Comparison of ENCODE assay signal across 9 mouse cellular contexts in the genomic region with DNA sequence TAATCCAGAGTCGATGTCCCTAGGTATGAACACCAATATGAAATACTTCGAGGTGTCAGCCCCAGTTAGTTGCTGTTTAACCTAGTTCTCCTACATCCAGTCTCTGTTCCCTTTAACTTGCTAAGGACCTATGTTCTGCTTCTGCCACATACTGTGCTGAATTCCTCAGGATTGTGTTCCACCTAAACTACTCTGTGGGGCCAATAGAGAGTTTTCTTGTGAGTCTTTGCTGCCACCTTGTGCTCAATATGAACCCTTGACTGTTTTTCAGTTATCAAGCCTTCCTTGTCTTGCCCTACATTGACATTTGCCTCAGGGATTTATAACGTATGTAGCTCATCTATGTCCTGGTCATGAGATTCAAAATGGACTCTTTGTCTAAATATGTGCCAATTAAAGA. TPM values are rescaled to one million over a fixed set of nuclear protein-coding genes. Genes with fewer than 3 reads are reported as not detected.
A peak's percentile ranks its signal among the peaks of the same experiment; 100 is the strongest.
DNase-seq lines count a peak whose midpoint lies in the region; ATAC-seq and TF ChIP-seq lines count a peak whose summit lies in the region.
"Had no signal": no experiment of that assay in that cellular context is flagged by ENCODE, and none has a peak within 500 bp of the region (broad histone marks: within the 10 kb centered on the region; RNA-seq: fewer than 3 reads in every experiment).

No protein-coding gene starts in this region.

- intact Hi-C loops in heart, adult 2 months (cut with DNase I): loop anchor here (2.0 kb wide), 1 partner anchor 216 kb away; no protein-coding TSS in a partner anchor

- no peak for DNase-seq in heart, adult 2 months
- no peak for DNase-seq in midbrain, embryonic 11.5 days (ENCODE audit: low spot score, missing footprints)
- no peak for DNase-seq in gastrocnemius, postnatal 10 days
- DNase-seq in cerebellum, adult 11 months: no peak
- DNase-seq: liver, embryonic 13.5 days had no signal

- H3K4me3 ChIP-seq in heart, adult 2 months: no peak overlapping the region
- H3K4me3 ChIP-seq in heart, embryonic 11.5 days (ENCODE audit: low read depth, low read length): no peak overlapping the region
- no peak overlapping the region for H3K4me3 ChIP-seq in midbrain, embryonic 16.5 days (ENCODE audit: low read depth, low read length)
- no peak overlapping the region for H3K4me3 ChIP-seq in midbrain, embryonic 11.5 days (ENCODE audit: low read depth, low read length)
- no peak overlapping the region for H3K4me3 ChIP-seq in forebrain, embryonic 15.5 days
- H3K4me3 ChIP-seq in stomach, embryonic 16.5 days (replicated peaks; ENCODE audit: low read length): no peak overlapping the region
- H3K4me3 ChIP-seq: liver, embryonic 13.5 days had no signal

- no peak for ATAC-seq in heart, embryonic 11.5 days (replicated peaks; ENCODE audit: insufficient number of reproducible peaks, low FRiP score, low TSS enrichment)
- peak; percentile 51; the same call in 1 of the 2 replicates for ATAC-seq in midbrain, embryonic 16.5 days
- no peak for ATAC-seq in midbrain, embryonic 11.5 days (ENCODE audit: low FRiP score)
- peak; percentile 67 for ATAC-seq in forebrain, embryonic 15.5 days (replicated peaks)
- ATAC-seq in stomach, embryonic 16.5 days (ENCODE audit: insufficient read depth, low FRiP score): peak; percentile 47; the same call in 1 of the 2 replicates

- TF ChIP-seq EP300 in heart, adult 2 months (IDR thresholded peaks at IDR 0.05; ENCODE audit: insufficient read depth, low read depth, low read length): no peak

- H3K4me1 ChIP-seq in heart, adult 2 months (ENCODE audit: control insufficient read depth, insufficient read depth, low read length): no peaks in the 10 kb centered on the region
- no peaks in the 10 kb centered on the region for H3K4me1 ChIP-seq in heart, embryonic 11.5 days (ENCODE audit: control insufficient read depth, insufficient read depth, low read length)
- no peaks in the 10 kb centered on the region for H3K4me1 ChIP-seq in midbrain, embryonic 16.5 days (ENCODE audit: control insufficient read depth, insufficient read depth, low read length)
- no peaks in the 10 kb centered on the region for H3K4me1 ChIP-seq in midbrain, embryonic 11.5 days (ENCODE audit: control insufficient read depth, insufficient read depth, low read length)
- H3K4me1 ChIP-seq in forebrain, embryonic 15.5 days: no peaks in the 10 kb centered on the region
- no peaks in the 10 kb centered on the region for H3K4me1 ChIP-seq in stomach, embryonic 16.5 days (ENCODE audit: control insufficient read depth, insufficient read depth, low read length)
- H3K4me1 ChIP-seq: liver, embryonic 13.5 days had no signal

- H3K4me2 ChIP-seq in heart, embryonic 11.5 days: no peak overlapping the region
- no peak overlapping the region for H3K4me2 ChIP-seq in midbrain, embryonic 16.5 days (ENCODE audit: low read length)
- H3K4me2 ChIP-seq in midbrain, embryonic 11.5 days: no peak overlapping the region
- no peak overlapping the region for H3K4me2 ChIP-seq in forebrain, embryonic 15.5 days (replicated peaks)
- H3K4me2 ChIP-seq in stomach, embryonic 16.5 days (ENCODE audit: low read depth, low read length): no peak overlapping the region
- H3K4me2 ChIP-seq: liver, embryonic 13.5 days had no signal

- H3K27me3 ChIP-seq in heart, adult 2 months (ENCODE audit: control insufficient read depth, insufficient read depth, low read length): no peaks in the 10 kb centered on the region
- no peaks in the 10 kb centered on the region for H3K27me3 ChIP-seq in heart, embryonic 11.5 days (ENCODE audit: control insufficient read depth, insufficient read depth, low read length)
- H3K27me3 ChIP-seq in midbrain, embryonic 16.5 days (ENCODE audit: control insufficient read depth, insufficient read depth, low read depth, low read length): no peaks in the 10 kb centered on the region
- H3K27me3 ChIP-seq in midbrain, embryonic 11.5 days (ENCODE audit: control insufficient read depth, insufficient read depth, low read length): no peaks in the 10 kb centered on the region; the same call in 1 of the 2 replicates
- no peaks in the 10 kb centered on the region for H3K27me3 ChIP-seq in forebrain, embryonic 15.5 days
- no peaks in the 10 kb centered on the region for H3K27me3 ChIP-seq in stomach, embryonic 16.5 days (ENCODE audit: control insufficient read depth, insufficient read depth, low read length)
- H3K27me3 ChIP-seq: liver, embryonic 13.5 days had no signal

- H3K9ac ChIP-seq in heart, adult 2 months (ENCODE audit: low read depth, low read length): no peak overlapping the region
- H3K9ac ChIP-seq in heart, embryonic 11.5 days (ENCODE audit: low read depth, low read length): no peak overlapping the region
- no peak overlapping the region for H3K9ac ChIP-seq in midbrain, embryonic 16.5 days (ENCODE audit: low read depth, low read length)
- no peak overlapping the region for H3K9ac ChIP-seq in midbrain, embryonic 11.5 days (ENCODE audit: low read length)
- H3K9ac ChIP-seq in forebrain, embryonic 15.5 days (replicated peaks): no peak overlapping the region
- H3K9ac ChIP-seq in stomach, embryonic 16.5 days (ENCODE audit: low read length): no peak overlapping the region
- H3K9ac ChIP-seq: liver, embryonic 13.5 days had no signal

- H3K36me3 ChIP-seq in heart, adult 2 months (ENCODE audit: control insufficient read depth, insufficient read depth, low read length): no peaks in the 10 kb centered on the region
- no peaks in the 10 kb centered on the region for H3K36me3 ChIP-seq in heart, embryonic 11.5 days (ENCODE audit: control insufficient read depth, insufficient read depth, low read length)
- H3K36me3 ChIP-seq in midbrain, embryonic 16.5 days (ENCODE audit: control insufficient read depth, insufficient read depth, low read length): no peaks in the 10 kb centered on the region
- H3K36me3 ChIP-seq in midbrain, embryonic 11.5 days (ENCODE audit: control insufficient read depth, insufficient read depth, low read length): no peaks in the 10 kb centered on the region
- no peaks in the 10 kb centered on the region for H3K36me3 ChIP-seq in forebrain, embryonic 15.5 days
- H3K36me3 ChIP-seq in stomach, embryonic 16.5 days (ENCODE audit: control insufficient read depth, insufficient read depth, low read length): no peaks in the 10 kb centered on the region
- H3K36me3 ChIP-seq: liver, embryonic 13.5 days had no signal

- 45% methylated on average over 3 of the region's 3 CpGs for WGBS in heart, adult 2 months
- WGBS in heart, embryonic 11.5 days (ENCODE audit: insufficient replicate concordance): 53% methylated on average over 3 of the region's 3 CpGs
- WGBS in midbrain, embryonic 16.5 days: 65% methylated on average over 3 of the region's 3 CpGs
- WGBS in midbrain, embryonic 11.5 days: 70% methylated on average over 3 of the region's 3 CpGs
- 60% methylated on average over 3 of the region's 3 CpGs for WGBS in forebrain, embryonic 15.5 days
- 57% methylated on average over 3 of the region's 3 CpGs for WGBS in stomach, embryonic 16.5 days

- H3K9me3 ChIP-seq in heart, embryonic 11.5 days (replicated peaks; ENCODE audit: control insufficient read depth, low read length): no peaks in the 10 kb centered on the region
- H3K9me3 ChIP-seq in midbrain, embryonic 16.5 days (replicated peaks; ENCODE audit: control insufficient read depth, low read length, poor library complexity, severe bottlenecking): no peaks in the 10 kb centered on the region
- no peaks in the 10 kb centered on the region for H3K9me3 ChIP-seq in midbrain, embryonic 11.5 days (ENCODE audit: control insufficient read depth, low read length)
- H3K9me3 ChIP-seq in forebrain, embryonic 15.5 days: no peaks in the 10 kb centered on the region
- H3K9me3 ChIP-seq in stomach, embryonic 16.5 days (replicated peaks; ENCODE audit: control insufficient read depth, low read length): no peaks in the 10 kb centered on the region
- H3K9me3 ChIP-seq: liver, embryonic 13.5 days had no signal

- H3K27ac ChIP-seq in heart, adult 2 months: no peak overlapping the region
- no peak overlapping the region for H3K27ac ChIP-seq in heart, embryonic 11.5 days (ENCODE audit: low read depth, low read length)
- H3K27ac ChIP-seq in midbrain, embryonic 16.5 days (ENCODE audit: low read length): no peak overlapping the region
- H3K27ac ChIP-seq in midbrain, embryonic 11.5 days (ENCODE audit: low read depth, low read length): no peak overlapping the region
- H3K27ac ChIP-seq in forebrain, embryonic 15.5 days (replicated peaks): no peak overlapping the region
- H3K27ac ChIP-seq in stomach, embryonic 16.5 days (ENCODE audit: low read length): no peak overlapping the region
- H3K27ac ChIP-seq: liver, embryonic 13.5 days had no signal

- no peak for TF ChIP-seq POLR2A in heart, adult 2 months (IDR thresholded peaks at IDR 0.05; ENCODE audit: insufficient read depth, low read depth, low read length)

- no peaks in the 10 kb centered on the region for H3K79me2 ChIP-seq in heart, adult 2 months (replicated peaks; ENCODE audit: control insufficient read depth, insufficient read depth, low read length)

- TF ChIP-seq CTCF in heart, adult 2 months (IDR thresholded peaks at IDR 0.05): peak; percentile 68

RNA-seq across cellular contexts. Expression of gene Piga, which starts 21.1 kb away (rescaled TPM):
- total RNA-seq in heart, adult 2 months (2021): 1 to 10 TPM; 1.5 to 2.4 TPM
- polyA plus RNA-seq in heart, adult 2 months (2012; rRNA removed): 1.0 and 2.1 TPM in 2 replicates
- 10.0 and 11.2 TPM in 2 replicates for polyA plus RNA-seq in heart, embryonic 11.5 days (2014; fragmentation: Nextera tagmentation; extraction: Ambion mirVana)
- polyA plus RNA-seq in midbrain, embryonic 16.5 days (2015; fragmentation: Nextera tagmentation; extraction: Ambion mirVana): 4.3 and 4.9 TPM in 2 replicates
- polyA plus RNA-seq in midbrain, embryonic 11.5 days (2014; fragmentation: Nextera tagmentation; extraction: Ambion mirVana): 15.8 and 17.5 TPM in 2 replicates
- polyA plus RNA-seq in forebrain, embryonic 15.5 days (2015; fragmentation: Nextera tagmentation; extraction: Ambion mirVana): 8.0 and 8.5 TPM in 2 replicates
- polyA plus RNA-seq in stomach, embryonic 16.5 days (2015; fragmentation: Nextera tagmentation; extraction: Ambion mirVana): 14.9 and 15.5 TPM in 2 replicates
- 1 to 10 TPM; 1.9 to 3.0 TPM for total RNA-seq in gastrocnemius, postnatal 10 days (2021)

RNA-seq across cellular contexts. Expression of gene Vegfd, which starts 25.3 kb away (rescaled TPM):
- total RNA-seq in heart, adult 2 months (2021): 1 to 10 TPM; 1.4 to 2.8 TPM
- 2.0 and 3.0 TPM in 2 replicates for polyA plus RNA-seq in heart, adult 2 months (2012; rRNA removed)
- polyA plus RNA-seq in heart, embryonic 11.5 days (2014; fragmentation: Nextera tagmentation; extraction: Ambion mirVana): 2.1 and 3.3 TPM in 2 replicates
- polyA plus RNA-seq in midbrain, embryonic 16.5 days (2015; fragmentation: Nextera tagmentation; extraction: Ambion mirVana): 0.25 and 0.30 TPM in 2 replicates
- polyA plus RNA-seq in midbrain, embryonic 11.5 days (2014; fragmentation: Nextera tagmentation; extraction: Ambion mirVana): 0.79 and 1.0 TPM in 2 replicates
- polyA plus RNA-seq in forebrain, embryonic 15.5 days (2015; fragmentation: Nextera tagmentation; extraction: Ambion mirVana): 0.52 and 0.95 TPM in 2 replicates
- polyA plus RNA-seq in stomach, embryonic 16.5 days (2015; fragmentation: Nextera tagmentation; extraction: Ambion mirVana): 8.3 and 9.9 TPM in 2 replicates
- total RNA-seq in gastrocnemius, postnatal 10 days (2021): 1 to 10 TPM; 2.1 to 3.3 TPM

RNA-seq across cellular contexts. Expression of gene Asb11, which starts 38.3 kb away (rescaled TPM):
- total RNA-seq in heart, adult 2 months (2021): 100 to 1,000 TPM; 120 to 232 TPM
- polyA plus RNA-seq in heart, adult 2 months (2012; rRNA removed): 86.4 and 166 TPM in 2 replicates
- 1.3 and 2.2 TPM in 2 replicates for polyA plus RNA-seq in heart, embryonic 11.5 days (2014; fragmentation: Nextera tagmentation; extraction: Ambion mirVana)
- polyA plus RNA-seq in midbrain, embryonic 16.5 days (2015; fragmentation: Nextera tagmentation; extraction: Ambion mirVana): not detected in 2 replicates
- not detected in 2 replicates for polyA plus RNA-seq in midbrain, embryonic 11.5 days (2014; fragmentation: Nextera tagmentation; extraction: Ambion mirVana)
- 0.13 TPM in 1 of 2 replicates, not detected in the other for polyA plus RNA-seq in forebrain, embryonic 15.5 days (2015; fragmentation: Nextera tagmentation; extraction: Ambion mirVana)
- polyA plus RNA-seq in stomach, embryonic 16.5 days (2015; fragmentation: Nextera tagmentation; extraction: Ambion mirVana): 0.72 TPM in 1 of 2 replicates, not detected in the other
- 10 to 100 TPM in 1 of 2 experiments, 1 to 10 TPM in 1; 9.3 to 17.8 TPM for total RNA-seq in gastrocnemius, postnatal 10 days (2021)

Comparison
In these comparisons a context has a peak if more than half of its experiments do, and no peak if none do; other contexts are left out.
1. ATAC-seq: peak in midbrain, embryonic 16.5 days (single experiment), forebrain, embryonic 15.5 days (single experiment) and stomach, embryonic 16.5 days (single experiment); none in heart, embryonic 11.5 days (single experiment) and midbrain, embryonic 11.5 days (single experiment).
2. RNA of gene Asb11, which starts 38.3 kb away (polyA plus RNA-seq): 86.4 to 166 TPM in heart, adult 2 months; 1.3 to 2.2 TPM in heart, embryonic 11.5 days, 0.72 TPM in stomach, embryonic 16.5 days, 0.13 TPM in forebrain, embryonic 15.5 days, not detected in midbrain, embryonic 16.5 days and not detected in midbrain, embryonic 11.5 days; every median in the first group is over 10 times any median in the second.